Mouse (Mus musculus) lung, postnatal 10 days (tissue): ENCODE measurements around the gene Setd4.

Experiments used
- DNase-seq: peaks from one replicate; pipeline ENCODE4 v3.0.0; 2021

The Setd4 gene

GRCm38 (mm10) chr16:93591450-93592430, 12.1 kb downstream of the Setd4 start:
- DNase-seq: no peak

GRCm38 (mm10) chr16:93590915-93591314, 12.9 kb downstream of the Setd4 start:
- DNase-seq: no peak

DNA sequence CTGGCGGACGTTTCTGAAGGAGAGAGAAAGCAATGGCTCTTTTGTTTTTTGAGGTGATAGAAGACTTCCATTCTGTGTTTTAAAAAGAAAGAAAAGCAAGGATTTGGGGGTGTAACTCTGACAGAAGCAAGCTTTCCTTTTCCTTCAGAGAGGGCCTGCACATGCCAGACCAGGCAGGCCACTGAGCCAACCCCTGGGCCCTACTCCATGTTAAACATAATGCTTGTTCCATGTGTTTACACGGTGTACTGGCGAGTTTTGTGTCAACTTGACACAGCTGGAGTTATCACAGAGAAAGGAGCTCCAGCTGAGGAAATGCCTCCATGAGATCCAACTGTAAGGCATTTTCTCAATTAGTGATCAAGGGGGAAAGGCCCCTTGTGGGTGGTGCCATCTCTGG, 15.6 kb downstream of the Setd4 start:
- DNase-seq: no peak

- no peak for DNase-seq
Measured at GRCm38 (mm10) chr16:93586382-93586781, 17.5 kb downstream of the Setd4 start.

DNA sequence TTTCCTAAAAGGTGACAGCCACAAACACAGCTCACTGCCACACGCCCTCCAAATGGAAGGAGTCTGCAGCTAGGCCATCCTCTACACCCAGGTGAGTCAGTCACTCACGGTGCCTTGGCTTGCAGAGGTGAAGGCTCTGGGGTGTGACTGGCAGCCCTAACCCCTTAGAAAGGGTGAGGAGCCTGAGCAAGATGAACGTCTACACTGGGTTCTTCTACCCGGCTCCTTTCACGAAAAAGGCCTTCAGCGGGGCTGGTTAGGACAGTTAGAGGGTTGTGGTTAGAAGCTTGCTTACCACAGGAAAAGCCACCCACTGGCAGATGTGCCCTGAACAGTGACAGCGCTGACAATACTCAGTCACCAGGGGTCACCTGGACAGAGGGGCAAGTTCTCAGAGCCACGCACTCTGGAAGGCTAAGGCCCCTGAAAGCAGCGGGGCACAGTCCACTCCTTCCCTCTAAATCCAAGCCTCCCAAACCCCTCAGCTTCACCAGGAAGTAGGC, 18.1 kb downstream of the Setd4 start:
- no peak for DNase-seq

- DNase-seq: peak; percentile 60
Measured at GRCm38 (mm10) chr16:93584976-93585702, 18.7 kb downstream of the Setd4 start.

- peak; percentile 79 for DNase-seq
Measured at GRCm38 (mm10) chr16:93581125-93581524, 22.7 kb downstream of the Setd4 start.

DNA sequence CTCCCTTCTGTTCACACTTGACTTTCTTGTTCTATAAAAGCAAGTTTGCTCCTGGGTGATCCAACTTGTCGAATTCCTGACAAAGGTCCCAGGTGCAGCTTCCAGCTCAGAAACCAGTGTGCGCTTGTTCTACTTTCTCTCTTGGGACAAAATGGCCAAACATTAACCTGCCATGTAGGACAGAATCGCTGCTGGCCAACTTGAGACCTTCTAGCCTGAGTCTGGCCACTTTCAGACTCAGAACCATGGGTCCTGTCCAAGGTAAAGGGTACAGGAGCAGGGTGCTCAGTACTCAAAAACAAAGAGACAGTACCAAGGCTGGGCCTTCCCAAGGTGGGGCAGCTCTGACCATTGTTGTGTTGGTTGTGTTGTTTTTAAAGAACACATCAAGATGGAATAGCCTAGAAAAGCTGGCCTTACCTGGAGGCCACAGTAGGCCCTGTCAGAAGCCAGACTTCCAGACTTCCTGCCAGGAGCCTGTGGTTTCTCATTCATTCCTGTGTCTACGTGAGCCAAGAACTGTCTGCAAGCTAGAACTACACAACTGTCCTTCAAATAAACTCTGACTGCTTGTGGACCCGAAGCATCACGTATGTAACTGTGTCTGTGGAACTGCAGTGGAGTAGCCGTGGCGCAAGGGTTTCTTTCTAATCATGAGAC, 25.4 kb downstream of the Setd4 start:
- no peak for DNase-seq

- DNase-seq: peak; percentile 86
Measured at GRCm38 (mm10) chr16:93576412-93577082, 27.3 kb downstream of the Setd4 start.

DNA sequence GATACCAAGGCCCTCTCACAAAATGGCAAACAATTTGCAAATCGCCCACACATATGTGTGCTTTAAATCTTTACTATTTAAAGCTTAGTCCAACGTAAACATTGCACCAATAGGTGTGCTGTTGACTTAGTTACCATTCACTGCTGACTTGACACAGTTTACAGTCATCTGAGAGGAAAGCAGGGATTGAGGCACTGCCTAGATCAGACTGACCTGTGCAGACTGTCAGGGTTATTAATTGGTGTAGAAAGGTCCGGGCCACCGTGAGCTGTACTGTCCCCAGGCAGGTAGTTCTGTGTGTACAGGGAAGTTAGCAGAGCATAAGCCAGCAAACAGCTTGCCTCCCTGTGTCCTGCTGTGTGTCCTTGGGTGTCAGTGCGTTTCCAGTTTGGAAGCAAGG, 28.3 kb downstream of the Setd4 start:
- no peak for DNase-seq

- DNase-seq: no peak
Measured at GRCm38 (mm10) chr16:93574521-93575191, 29.2 kb downstream of the Setd4 start.

- no peak for DNase-seq
Measured at GRCm38 (mm10) chr16:93573434-93573833, 30.4 kb downstream of the Setd4 start.

- DNase-seq: no peak
Measured at GRCm38 (mm10) chr16:93572383-93572782, 31.5 kb downstream of the Setd4 start.

DNA sequence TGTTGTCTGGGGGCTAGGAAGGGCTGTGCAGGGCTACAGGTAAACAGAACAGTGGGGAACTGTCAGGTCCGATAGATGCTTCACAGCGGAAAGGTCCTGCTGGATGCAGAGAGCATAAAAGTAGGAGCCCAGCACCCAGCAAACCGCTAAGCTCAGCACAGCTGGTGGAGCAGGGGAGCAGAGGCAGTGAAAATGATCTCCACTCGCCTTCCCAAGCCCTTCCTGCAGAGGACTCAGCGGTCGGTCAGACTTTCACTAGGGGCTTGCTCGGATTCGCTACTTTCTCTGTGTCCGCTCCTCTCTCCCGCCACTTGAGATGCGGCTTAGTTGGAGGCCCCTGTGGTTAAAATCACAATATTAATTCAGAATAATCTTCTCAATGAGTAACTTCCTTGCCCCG, 45.4 kb downstream of the Setd4 start:
- DNase-seq: no peak

GRCm38 (mm10) chr16:93557646-93558045, 46.2 kb downstream of the Setd4 start:
- DNase-seq: peak; percentile 81

DNA sequence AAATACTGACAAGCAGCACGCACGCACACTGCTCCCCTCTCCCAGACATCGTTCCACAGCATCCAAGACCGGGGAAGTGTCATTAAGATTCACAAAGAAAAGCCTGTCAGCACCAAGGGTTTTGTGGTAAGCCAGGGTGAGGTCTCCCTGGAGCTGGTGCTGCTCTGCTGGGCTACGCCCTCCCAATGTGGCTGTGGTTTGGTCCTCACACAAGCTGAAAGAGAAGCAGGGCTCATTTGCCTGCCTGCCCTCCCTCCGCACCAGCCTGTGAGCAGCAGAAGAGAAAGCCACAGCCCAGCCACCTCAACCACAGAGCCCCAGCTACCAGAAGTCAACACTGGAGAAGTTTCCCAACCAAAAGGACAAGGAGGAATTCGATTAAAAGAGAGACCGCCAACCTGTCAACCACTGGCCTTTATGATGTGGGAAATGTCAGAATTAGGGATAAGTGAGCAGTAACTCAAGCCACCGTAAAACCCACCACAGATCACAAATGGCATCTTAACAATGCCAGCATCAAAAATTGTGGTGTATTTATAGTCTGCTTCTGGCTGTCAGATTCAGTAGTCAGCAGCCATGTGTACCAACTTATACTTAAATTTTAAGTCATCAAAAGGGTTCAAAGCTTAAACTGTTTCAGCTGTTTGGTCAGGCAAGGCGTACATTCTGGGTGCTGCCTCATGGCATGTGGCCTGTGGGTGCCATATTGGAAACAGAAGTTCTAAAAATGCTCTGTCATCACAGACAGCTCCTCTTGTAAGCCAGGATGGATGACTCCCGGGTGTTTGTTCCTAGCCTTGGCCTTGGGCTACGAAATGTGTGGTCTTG, 51.0 kb downstream of the Setd4 start:
- no peak for DNase-seq

- DNase-seq: no peak
Measured at GRCm38 (mm10) chr16:93549287-93549686, 54.6 kb downstream of the Setd4 start.

- peak; percentile 37 for DNase-seq
Measured at GRCm38 (mm10) chr16:93548045-93548444, 55.8 kb downstream of the Setd4 start.

GRCm38 (mm10) chr16:93547122-93547521, 56.7 kb downstream of the Setd4 start:
- DNase-seq: no peak

GRCm38 (mm10) chr16:93546354-93546965, 57.4 kb downstream of the Setd4 start:
- DNase-seq: no peak

DNA sequence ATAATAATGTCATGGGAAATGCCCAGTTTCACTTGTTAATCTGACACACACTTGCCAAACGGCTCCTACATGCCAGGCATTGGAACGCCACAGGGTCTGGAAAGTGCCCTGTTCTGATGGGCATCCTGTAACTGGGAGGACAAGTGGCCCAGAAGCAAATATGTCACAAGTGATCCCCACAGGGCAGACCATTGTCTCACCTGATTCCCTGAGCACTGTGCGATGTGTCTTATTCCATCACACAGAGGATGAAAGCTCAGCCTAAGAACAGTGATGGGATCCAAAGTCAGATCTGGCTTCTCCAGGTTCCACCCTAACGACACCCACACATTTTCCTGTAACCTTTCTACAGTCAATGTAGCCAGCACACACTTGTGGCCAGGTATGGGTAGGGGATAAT, 58.9 kb downstream of the Setd4 start:
- DNase-seq: no peak
